Mouse (Mus musculus): ENCODE measurements around the gene Tpx2. TPM values are rescaled to one million over a fixed set of nuclear protein-coding genes. Genes with fewer than 3 reads are reported as not detected.
A peak's percentile ranks its signal among the peaks of the same experiment; 100 is the strongest.

Tpx2 gene
- polyA plus RNA-seq, 1 experiment from 2014 or later: 55.7 TPM

GRCm38 (mm10) chr2:152922376-152922775 is 74.6 kb downstream of the Tpx2 start:
- ChIA-PET CTCF (no interaction called here), POLR2A (interaction anchor here (0.6 kb wide), 1 partner anchor 18 kb away, joined by 4 read pairs; no protein-coding TSS in a partner anchor)
- no peak for TF ChIP-seq CTCF (IDR thresholded peaks at IDR 0.05)
- DNase-seq (ENCODE audit: low read depth, low spot score) (no peak), ATAC-seq (no peak)
- in situ Hi-C loops (cut with MboI; ENCODE audit: low pct_unique_long_range_greater_than_20kb): loop anchor here (25.0 kb wide), 1 partner anchor 1010 kb away; the partner anchor contains the start of gene Angpt4
- no peaks in the 10 kb centered on the region for H3K27me3 ChIP-seq

- TF ChIP-seq CTCF (IDR thresholded peaks at IDR 0.05): no peak
- ChIA-PET POLR2A (interaction anchor here (1.4 kb wide), 1 partner anchor 84 kb away, joined by 3 read pairs; no protein-coding TSS in a partner anchor), CTCF (interaction anchor here (2.2 kb wide), 1 partner anchor 10 kb away, joined by 8 read pairs; the partner anchor contains the start of gene Foxs1)
- DNase-seq (ENCODE audit: low read depth, low spot score): no peak
- ATAC-seq: no peak
- no peaks in the 10 kb centered on the region for H3K27me3 ChIP-seq
- in situ Hi-C loops (cut with MboI; ENCODE audit: low pct_unique_long_range_greater_than_20kb): loop anchor here (25.0 kb wide), 1 partner anchor 1011 kb away; the partner anchor contains the start of gene Angpt4
Observed at GRCm38 (mm10) chr2:152923621-152924020, 75.9 kb downstream of the Tpx2 start.

GRCm38 (mm10) chr2:152924128-152924527 is 76.4 kb downstream of the Tpx2 start:
- CTCF ChIA-PET: interaction anchor here (0.7 to 2.2 kb wide), 3 partner anchors 8 to 10 kb away, joined by 4 to 8 read pairs (median 4); partner anchors contain the start of gene Foxs1
- DNase-seq (ENCODE audit: low read depth, low spot score) (no peak), ATAC-seq (no peak)
- in situ Hi-C loops (cut with MboI; ENCODE audit: low pct_unique_long_range_greater_than_20kb): loop anchor here (25.0 kb wide), 1 partner anchor 1012 kb away; the partner anchor contains the start of gene Angpt4
- POLR2A ChIA-PET: interaction anchor here (0.6 to 1.4 kb wide), 3 partner anchors 83 to 91 kb away, joined by 3 read pairs; no protein-coding TSS in a partner anchor
- no peaks in the 10 kb centered on the region for H3K27me3 ChIP-seq
- TF ChIP-seq CTCF (IDR thresholded peaks at IDR 0.05): no peak

GRCm38 (mm10) chr2:152924543-152924942 is 76.8 kb downstream of the Tpx2 start:
- DNase-seq (ENCODE audit: low read depth, low spot score) (no peak), ATAC-seq (no peak)
- CTCF ChIA-PET: interaction anchor here (0.7 to 2.2 kb wide), 3 partner anchors 9 to 10 kb away, joined by 4 to 8 read pairs (median 4); partner anchors contain the start of gene Foxs1
- no peak for TF ChIP-seq CTCF (IDR thresholded peaks at IDR 0.05)
- POLR2A ChIA-PET: interaction anchor here (0.6 to 1.4 kb wide), 3 partner anchors 83 to 91 kb away, joined by 3 read pairs; no protein-coding TSS in a partner anchor
- in situ Hi-C loops (cut with MboI; ENCODE audit: low pct_unique_long_range_greater_than_20kb): loop anchor here (25.0 kb wide), 1 partner anchor 1012 kb away; the partner anchor contains the start of gene Angpt4
- no peaks in the 10 kb centered on the region for H3K27me3 ChIP-seq

GRCm38 (mm10) chr2:152925189-152925872 is 77.6 kb downstream of the Tpx2 start:
- ChIA-PET POLR2A (interaction anchor here (0.7 kb wide), 1 partner anchor 249 kb away, joined by 4 read pairs; no protein-coding TSS in a partner anchor), CTCF (interaction anchor here (1.4 to 2.2 kb wide), 2 partner anchors 8 to 11 kb away, joined by 4 to 8 read pairs; partner anchors contain the start of gene Foxs1)
- no peaks in the 10 kb centered on the region for H3K27me3 ChIP-seq
- no peak for DNase-seq (ENCODE audit: low read depth, low spot score)
- TF ChIP-seq CTCF (IDR thresholded peaks at IDR 0.05): no peak
- in situ Hi-C loops (cut with MboI; ENCODE audit: low pct_unique_long_range_greater_than_20kb): no loop called here
- no peak for ATAC-seq

- no peak for TF ChIP-seq CTCF (IDR thresholded peaks at IDR 0.05)
- ATAC-seq (no peak), DNase-seq (ENCODE audit: low read depth, low spot score) (no peak)
- H3K27me3 ChIP-seq: no peaks in the 10 kb centered on the region
- in situ Hi-C loops (cut with MboI; ENCODE audit: low pct_unique_long_range_greater_than_20kb): no loop called here
- ChIA-PET POLR2A (no interaction called here), CTCF (no interaction called here)
Observed at GRCm38 (mm10) chr2:152926896-152927295, 79.1 kb downstream of the Tpx2 start.

GRCm38 (mm10) chr2:152927371-152927770 is 79.6 kb downstream of the Tpx2 start:
- DNase-seq (ENCODE audit: low read depth, low spot score): no peak
- TF ChIP-seq CTCF (IDR thresholded peaks at IDR 0.05): no peak
- ATAC-seq: peak; percentile 69
- CTCF ChIA-PET: no interaction called here
- in situ Hi-C loops (cut with MboI; ENCODE audit: low pct_unique_long_range_greater_than_20kb): no loop called here
- H3K27me3 ChIP-seq: no peaks in the 10 kb centered on the region
- POLR2A ChIA-PET: no interaction called here

GRCm38 (mm10) chr2:152928219-152928987 is 80.6 kb downstream of the Tpx2 start:
- POLR2A ChIA-PET: interaction anchor here (0.7 kb wide), 1 partner anchor 275 kb away, joined by 3 read pairs; no protein-coding TSS in a partner anchor
- CTCF ChIA-PET: no interaction called here
- ATAC-seq (no peak), DNase-seq (ENCODE audit: low read depth, low spot score) (no peak)
- in situ Hi-C loops (cut with MboI; ENCODE audit: low pct_unique_long_range_greater_than_20kb): no loop called here
- no peak for TF ChIP-seq CTCF (IDR thresholded peaks at IDR 0.05)
- H3K27me3 ChIP-seq: no peaks in the 10 kb centered on the region

- no peak for TF ChIP-seq CTCF (IDR thresholded peaks at IDR 0.05)
- H3K27me3 ChIP-seq: no peaks in the 10 kb centered on the region
- POLR2A ChIA-PET: no interaction called here
- CTCF ChIA-PET: no interaction called here
- no peak for DNase-seq (ENCODE audit: low read depth, low spot score)
- ATAC-seq: no peak
- in situ Hi-C loops (cut with MboI; ENCODE audit: low pct_unique_long_range_greater_than_20kb): no loop called here
Observed at GRCm38 (mm10) chr2:152928988-152929370, 81.2 kb downstream of the Tpx2 start.

GRCm38 (mm10) chr2:152930276-152930675 is 82.5 kb downstream of the Tpx2 start:
- DNase-seq (ENCODE audit: low read depth, low spot score) (no peak), ATAC-seq (no peak)
- no peaks in the 10 kb centered on the region for H3K27me3 ChIP-seq
- POLR2A ChIA-PET: no interaction called here
- CTCF ChIA-PET: interaction anchor here (0.8 kb wide), 1 partner anchor 14 kb away, joined by 3 read pairs; no protein-coding TSS in a partner anchor
- TF ChIP-seq CTCF (IDR thresholded peaks at IDR 0.05): no peak
- in situ Hi-C loops (cut with MboI; ENCODE audit: low pct_unique_long_range_greater_than_20kb): no loop called here

All from Patski (cell line).